Mouse (Mus musculus) left cerebral cortex, postnatal 4 days (tissue): ENCODE results near the gene Cideb. TPM values are rescaled to one million over a fixed set of nuclear protein-coding genes. Genes with fewer than 3 reads are reported as not detected.

ENCODE experiments used
- DNase-seq: peaks from one replicate; pipeline ENCODE4 v3.0.0-alpha.2; 2022
- intact Hi-C: fragments of 180-260 bp; cut with DNase I; formaldehyde crosslinking; loops from one replicate; pipeline ENCODE4 v1.15.1; 2025
- total RNA-seq, 2 experiments: library from RNA; stranded (reverse); gene quantifications; 2 replicates each; pipeline ENCODE4 v1.2.3; 2021

The Cideb gene
- total RNA-seq = under 1 TPM in 1 of 2 experiments, not detected in 1; 0.90 TPM

DNA sequence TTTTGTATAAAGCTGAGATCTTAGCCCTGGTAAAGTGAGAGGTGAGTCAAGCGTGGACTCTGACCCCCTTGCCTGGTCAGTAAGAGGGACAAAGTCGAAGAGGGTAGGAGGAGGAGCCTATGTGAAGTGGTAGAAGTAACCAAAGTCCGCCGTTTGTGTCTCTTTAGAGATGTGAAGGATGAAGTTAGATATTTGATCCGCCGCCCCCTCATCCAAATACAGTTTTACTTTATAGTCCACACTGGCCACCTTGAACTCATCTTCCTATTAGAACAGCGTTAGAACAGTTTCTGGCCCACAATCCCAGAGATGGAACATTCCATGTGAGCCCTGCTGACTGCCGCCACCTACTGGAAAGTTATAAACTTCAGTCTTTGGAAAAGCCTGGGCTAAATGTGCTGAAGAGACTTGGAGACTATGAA is at the start of gene Cideb:
Cideb (minus strand) TSS at position 96 of the 422 bp plus-strand sequence.
- DNase-seq = peak; percentile 38
- intact Hi-C loops = no loop called here

DNA sequence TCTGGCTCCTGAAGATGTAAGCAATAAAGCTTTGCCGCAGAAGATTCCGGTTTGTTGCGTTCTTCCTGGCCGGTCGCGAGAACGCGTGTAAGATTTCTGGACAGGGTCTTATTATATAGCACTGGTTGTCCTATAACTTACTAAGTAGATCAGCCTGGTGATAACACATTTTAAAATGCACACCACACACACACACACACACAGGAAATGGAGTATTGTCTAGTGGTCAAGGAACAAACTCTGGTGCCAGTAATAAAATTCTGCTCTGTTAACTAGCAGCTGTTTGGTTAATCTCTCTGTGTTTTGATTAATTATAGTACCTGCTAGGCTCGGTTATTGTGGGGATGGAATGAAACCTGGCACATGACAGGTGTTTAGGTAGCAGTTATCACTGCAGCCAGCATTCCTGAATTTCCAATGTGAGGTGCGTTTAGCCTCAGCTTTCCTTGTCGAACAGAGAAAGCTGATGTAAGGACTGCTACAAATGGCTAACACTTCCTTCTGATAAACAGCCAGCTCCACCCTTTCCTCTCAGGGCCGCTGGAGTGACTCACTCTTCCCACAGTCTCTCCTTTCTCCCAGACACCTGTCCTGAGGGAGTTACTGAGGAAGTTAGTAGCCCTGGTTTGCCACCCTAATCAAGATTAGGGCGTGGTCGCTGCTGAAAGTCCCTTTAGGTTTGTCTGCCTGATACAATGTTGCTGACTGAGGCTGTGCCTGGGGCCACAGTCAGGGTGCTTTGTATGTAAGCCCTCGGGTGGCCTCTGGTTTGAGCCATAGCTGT is 37.3 kb upstream of the Cideb start:
- no peak for DNase-seq
- intact Hi-C loops = no loop called here

DNA sequence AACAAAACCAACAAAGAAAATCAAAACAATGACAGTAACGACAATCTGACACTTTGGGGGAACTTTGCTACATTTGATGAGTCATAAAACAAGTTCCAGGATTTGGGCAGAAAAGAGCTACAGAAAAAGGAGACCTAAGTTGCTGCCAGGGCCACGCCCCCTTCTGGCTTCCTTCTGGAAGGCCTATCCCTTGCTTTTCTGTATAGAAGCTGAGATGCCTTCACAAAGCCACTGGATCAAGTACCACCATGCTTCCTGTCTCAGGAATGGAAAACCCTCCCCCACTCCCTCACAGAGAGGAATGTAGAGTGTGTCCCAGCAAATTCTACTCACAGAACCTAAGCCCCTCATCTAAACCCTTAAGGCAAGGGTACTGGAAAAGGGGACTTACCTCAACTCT is 35.7 kb upstream of the Cideb start:
- intact Hi-C loops = no loop called here
- DNase-seq = no peak

GRCm38 (mm10) chr14:55793461-55793860 is 35.2 kb upstream of the Cideb start:
- intact Hi-C loops = no loop called here
- no peak for DNase-seq

GRCm38 (mm10) chr14:55788256-55789050 is 30.2 kb upstream of the Cideb start, which contains the start of gene Ripk3:
TSS of gene Ripk3 (minus strand) at chr14:55788865.
- intact Hi-C loops = no loop called here

DNA sequence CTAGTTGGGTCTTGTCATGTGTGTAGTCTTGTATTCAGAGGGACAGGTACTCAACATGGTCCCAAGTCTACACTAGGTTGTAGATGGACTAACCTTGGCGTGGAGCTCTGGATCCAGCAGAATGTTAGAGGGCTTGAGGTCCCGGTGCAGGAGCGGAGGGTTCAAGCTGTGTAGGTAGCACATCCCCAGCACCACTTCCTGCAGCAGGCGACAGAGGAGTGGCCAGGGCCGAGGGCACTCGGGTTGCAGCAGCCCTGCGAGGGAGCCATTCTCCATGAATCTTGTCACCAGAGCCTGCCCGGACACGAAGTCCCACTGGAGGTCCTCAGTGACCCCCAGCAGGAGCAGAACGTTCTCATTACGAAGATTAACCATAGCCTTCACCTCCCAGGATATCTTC is 29.5 kb upstream of the Cideb start:
- intact Hi-C loops = no loop called here
- no peak for DNase-seq

More at GRCm38 (mm10) chr14:55788256-55789050, 30.2 kb upstream of the Cideb start, which contains the start of gene Ripk3:
- DNase-seq = no peak

DNA sequence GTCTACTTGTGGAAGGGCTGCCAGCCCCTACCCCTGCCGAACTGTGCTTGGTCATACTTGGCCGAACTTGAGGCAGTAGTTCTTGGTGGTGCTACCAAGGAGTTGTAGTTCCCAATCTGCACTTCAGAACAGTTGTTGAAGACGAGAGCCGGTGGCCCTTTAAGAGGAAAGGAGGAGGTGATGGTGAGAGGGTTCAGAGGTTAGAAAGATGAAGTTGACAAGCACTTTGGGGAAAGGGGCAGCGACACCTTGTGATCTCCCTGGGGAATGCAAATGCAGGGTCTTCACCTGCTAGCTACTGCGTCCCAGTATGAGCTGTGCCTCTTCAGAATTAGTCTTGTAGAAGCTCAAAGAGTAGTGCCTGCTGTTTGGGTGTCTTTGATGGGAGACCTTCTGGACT is 26.9 kb upstream of the Cideb start:
- intact Hi-C loops = no loop called here
- no peak for DNase-seq

DNA sequence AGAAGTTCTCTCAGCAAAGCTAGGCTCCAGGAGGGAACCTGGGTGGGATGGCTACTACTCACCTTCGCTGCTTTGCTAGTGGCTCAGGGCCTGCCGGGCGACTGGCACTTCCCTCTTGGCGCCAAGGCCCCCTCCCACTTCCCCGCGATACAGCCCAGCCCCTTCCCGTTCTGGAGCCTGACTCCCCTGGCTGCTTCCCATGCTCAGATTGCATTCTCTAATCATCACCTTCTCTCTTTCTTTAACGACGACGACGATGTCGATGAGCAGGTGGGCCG is 25.6 kb upstream of the Cideb start, which contains the start of gene Adcy4:
Adcy4 (minus strand) TSS at position 138 of the 278 bp plus-strand sequence.
- intact Hi-C loops = no loop called here

GRCm38 (mm10) chr14:55783171-55783957 is 25.1 kb upstream of the Cideb start:
- intact Hi-C loops = no loop called here
- DNase-seq = no peak

More for the DNA sequence above, 25.6 kb upstream of the Cideb start, which contains the start of gene Adcy4:
- DNase-seq = no peak

- intact Hi-C loops = no loop called here
- no peak for DNase-seq
Observed at GRCm38 (mm10) chr14:55782361-55782960, 24.2 kb upstream of the Cideb start.

DNA sequence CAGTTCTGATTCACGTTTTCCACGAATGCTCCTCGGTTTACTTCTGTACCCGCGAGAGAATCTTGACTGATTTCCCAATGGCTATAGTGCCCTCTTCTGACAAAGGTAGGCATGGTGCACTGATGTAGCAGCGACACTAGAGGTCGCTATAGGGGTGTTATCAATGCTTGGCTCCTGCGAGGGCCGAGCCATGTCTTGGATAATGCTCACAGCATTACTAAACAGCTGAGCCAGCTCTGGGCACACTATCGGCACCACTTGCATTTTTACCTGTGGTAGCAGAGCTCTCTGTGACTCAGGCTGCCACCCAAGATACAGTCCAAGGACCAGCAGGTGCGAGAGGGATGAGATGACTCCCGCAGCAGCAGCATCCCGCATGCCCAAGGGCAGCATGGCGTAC is 23.1 kb upstream of the Cideb start:
- DNase-seq = peak; percentile 53
- intact Hi-C loops = no loop called here

GRCm38 (mm10) chr14:55780736-55781135 is 22.5 kb upstream of the Cideb start:
- intact Hi-C loops = no loop called here
- DNase-seq = no peak

DNA sequence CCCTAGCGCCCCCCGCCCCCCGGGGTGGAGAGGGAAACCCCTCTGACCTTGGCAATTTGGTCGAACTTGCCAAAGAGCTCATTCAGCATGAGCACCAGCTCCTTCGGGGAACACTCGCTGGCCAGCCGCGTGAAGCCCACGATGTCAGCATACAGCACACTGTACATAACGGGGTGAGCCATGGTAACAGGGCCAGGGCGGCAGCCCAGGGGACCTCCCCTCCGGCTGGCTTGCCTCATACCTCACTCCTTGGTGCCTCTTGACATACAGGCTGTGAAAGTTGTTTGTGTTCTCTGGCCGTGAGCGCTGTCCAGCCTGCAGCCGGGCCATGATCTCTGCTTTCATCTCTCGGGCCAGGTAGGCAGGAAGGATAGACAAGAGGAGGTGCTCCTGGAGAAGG is 21.4 kb upstream of the Cideb start:
- no peak for DNase-seq
- intact Hi-C loops = no loop called here

- DNase-seq = no peak
Observed at GRCm38 (mm10) chr14:55778686-55779085, 20.4 kb upstream of the Cideb start.

GRCm38 (mm10) chr14:55777806-55778205 is 19.5 kb upstream of the Cideb start:
- DNase-seq = no peak
- intact Hi-C loops = no loop called here

More at GRCm38 (mm10) chr14:55778686-55779085, 20.4 kb upstream of the Cideb start:
- intact Hi-C loops = no loop called here

DNA sequence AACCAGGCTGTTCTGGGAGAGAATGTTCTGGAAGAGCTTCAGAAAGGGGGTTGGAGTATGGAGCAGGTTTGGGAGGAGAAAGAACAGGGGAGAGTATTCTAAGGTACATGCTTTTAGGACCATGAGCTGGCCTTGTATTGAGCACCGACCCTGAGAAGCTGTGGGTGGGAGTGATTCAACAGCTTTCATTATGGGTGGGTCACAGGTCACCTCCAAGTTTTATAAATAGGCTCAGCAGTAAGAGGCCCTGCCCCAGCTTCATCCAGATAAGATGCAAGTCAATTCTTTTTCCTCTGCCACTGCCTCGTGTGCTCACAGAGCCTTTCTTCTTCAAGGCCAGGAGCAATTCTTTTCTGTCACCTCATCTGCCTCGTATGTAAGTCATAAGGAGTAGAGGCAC is 18.9 kb upstream of the Cideb start:
- intact Hi-C loops = no loop called here

GRCm38 (mm10) chr14:55776711-55777110 is 18.5 kb upstream of the Cideb start:
- intact Hi-C loops = no loop called here
- no peak for DNase-seq

More for the DNA sequence above, 18.9 kb upstream of the Cideb start:
- DNase-seq = no peak

GRCm38 (mm10) chr14:55769087-55769703 is 10.9 kb upstream of the Cideb start:
- intact Hi-C loops = no loop called here
- no peak for DNase-seq

- DNase-seq = no peak
- intact Hi-C loops = no loop called here
Observed at GRCm38 (mm10) chr14:55768555-55768954, 10.3 kb upstream of the Cideb start.
